Mouse (Mus musculus): ENCODE results near the gene Prdm8.

Prdm8 gene

DNA sequence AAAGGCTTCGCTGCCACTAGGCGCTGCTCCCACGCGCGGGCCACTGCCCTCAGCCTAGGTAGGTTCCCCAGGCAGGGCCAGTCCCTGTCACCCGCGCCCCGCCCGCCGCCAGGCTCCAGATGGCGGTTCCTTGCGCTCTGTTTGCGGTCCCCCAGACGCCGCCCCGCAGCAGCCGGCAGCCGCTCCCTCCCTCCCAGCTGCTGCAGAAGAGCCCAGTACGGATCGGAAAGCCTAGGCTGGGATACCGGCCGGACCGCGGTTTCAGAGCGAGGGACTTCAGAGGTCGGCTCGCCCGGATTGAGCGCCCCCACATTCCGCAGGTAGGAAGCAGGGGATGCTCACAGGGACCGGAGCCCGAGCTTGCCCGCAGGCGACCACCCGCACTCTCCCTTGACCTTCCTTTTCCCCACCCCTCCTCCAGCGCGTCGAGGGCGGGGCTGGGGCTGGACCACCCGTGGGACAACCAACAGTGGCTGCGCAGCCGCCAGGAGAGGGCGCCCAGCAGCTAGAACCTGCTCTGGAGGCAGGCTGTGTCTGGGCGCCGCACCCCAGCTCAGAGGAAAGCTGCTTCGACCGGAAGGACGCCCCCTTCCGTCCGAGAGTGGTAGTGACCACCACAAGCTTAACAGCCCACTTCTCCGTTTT lies at the start of gene Prdm8:
TSS of gene Prdm8 (plus strand) at position 19 of the 645 bp plus-strand sequence.
- DNase-seq, result peak; percentile 81

DNA sequence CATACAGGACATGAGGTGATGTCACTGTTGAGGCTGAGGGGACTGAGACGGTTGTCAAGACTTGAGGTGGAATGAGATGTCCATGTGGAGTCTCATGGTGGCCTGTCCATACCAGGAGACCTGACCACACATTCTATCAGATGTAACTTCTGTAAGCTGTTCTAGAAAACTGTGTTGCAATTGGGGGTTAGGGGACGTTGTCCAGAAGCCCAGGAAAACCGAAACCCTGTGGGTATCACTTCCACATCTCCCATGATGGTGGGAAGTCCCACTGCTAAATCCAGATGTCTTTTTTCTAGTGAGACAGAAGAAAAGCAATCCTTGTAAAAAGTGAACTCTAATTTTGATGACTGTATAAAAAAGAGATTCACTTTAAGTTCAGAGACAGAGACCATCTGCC lies 39.9 kb upstream of the Prdm8 start:
- no peak for DNase-seq

DNA sequence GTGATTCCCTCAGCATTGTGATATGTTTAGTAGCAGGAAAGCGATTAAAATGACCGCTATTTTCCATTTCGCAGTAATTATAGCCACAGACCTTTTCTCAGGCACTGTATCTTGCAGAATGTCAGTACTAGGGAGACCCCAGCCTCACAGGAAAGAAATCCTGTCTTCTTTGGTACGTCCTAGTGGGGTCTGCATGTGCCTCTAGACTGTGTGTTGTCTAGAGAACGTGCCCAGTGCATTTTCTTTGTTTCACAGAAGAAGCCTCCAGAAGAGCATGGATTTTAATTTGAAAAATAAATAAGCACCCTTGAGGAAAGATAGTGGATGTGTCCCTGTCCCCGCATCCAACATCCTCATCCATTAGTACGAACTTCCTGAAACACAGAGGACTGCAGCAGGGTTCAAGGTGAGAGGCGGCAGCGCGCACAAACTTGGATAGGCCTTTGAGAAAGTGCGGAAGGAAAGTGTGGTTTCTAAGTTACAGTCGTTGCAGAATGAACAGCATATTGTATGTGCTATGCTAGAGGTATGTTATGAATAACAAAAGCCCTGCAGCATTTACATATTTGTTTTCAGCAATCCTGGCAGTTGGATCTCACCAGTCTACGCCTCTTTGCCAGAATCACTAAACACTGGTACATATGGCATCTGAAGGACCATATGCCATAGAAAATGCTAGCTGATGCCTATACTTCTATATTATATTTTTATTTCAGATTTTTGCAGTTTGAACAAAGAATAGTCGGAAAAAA lies 28.3 kb upstream of the Prdm8 start:
- peak; percentile 6 for DNase-seq

DNA sequence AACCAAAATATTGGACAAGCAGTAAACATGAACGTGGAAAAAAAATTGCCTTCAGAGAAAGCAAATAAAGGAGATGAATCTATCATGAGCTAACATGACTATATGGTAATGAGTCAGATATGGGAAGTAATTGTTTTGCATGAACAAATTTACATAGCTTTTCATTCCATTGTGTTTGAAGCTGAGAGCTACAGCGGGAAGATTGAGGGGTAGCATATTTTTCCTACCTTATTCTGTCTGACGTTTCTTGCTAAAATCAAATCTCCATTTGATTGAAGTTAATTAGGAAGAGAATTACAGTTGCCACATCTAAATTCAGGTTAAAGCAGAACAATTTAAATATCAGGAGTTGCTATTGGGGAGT lies 27.7 kb upstream of the Prdm8 start:
- no peak for DNase-seq

DNA sequence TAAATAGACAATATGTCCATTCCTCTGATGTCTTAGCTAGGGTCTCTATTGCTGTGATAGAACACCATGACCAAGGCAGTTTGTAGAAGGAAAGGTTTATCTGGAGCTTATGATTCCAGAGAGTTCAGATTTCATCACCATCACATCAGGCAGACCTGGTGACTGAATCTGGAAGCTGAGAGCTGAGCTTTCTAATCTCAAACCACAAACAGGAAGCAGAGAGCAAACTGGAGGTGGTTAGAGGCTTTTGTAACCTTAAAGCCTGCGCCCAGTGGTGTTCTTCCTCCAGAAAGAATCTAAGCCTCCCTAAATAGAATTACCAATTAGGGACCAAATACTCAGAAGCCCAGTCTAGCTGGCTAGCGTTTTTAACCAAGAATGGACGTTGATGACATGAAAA lies 20.1 kb upstream of the Prdm8 start:
- no peak for DNase-seq

DNA sequence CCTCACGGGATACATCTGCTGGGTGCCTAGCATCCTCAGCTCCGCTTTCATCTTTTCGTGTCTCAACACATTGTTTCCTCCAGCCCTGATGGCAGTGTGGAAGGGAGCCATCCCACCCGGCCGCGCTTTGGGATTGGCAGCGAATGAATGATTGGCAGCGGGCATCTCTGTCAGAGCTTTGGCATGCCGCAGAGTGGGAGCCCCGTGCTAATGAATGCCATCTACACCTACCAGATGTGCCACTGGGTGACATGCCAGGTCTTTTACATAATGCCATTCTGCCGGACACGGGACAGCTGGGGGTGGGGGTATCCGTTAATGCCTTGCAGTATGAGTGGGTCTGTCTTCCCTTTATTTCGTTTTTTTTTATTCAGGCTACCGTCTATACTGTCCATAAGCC lies 882 bp upstream of the Prdm8 start:
- no peak for DNase-seq

DNA sequence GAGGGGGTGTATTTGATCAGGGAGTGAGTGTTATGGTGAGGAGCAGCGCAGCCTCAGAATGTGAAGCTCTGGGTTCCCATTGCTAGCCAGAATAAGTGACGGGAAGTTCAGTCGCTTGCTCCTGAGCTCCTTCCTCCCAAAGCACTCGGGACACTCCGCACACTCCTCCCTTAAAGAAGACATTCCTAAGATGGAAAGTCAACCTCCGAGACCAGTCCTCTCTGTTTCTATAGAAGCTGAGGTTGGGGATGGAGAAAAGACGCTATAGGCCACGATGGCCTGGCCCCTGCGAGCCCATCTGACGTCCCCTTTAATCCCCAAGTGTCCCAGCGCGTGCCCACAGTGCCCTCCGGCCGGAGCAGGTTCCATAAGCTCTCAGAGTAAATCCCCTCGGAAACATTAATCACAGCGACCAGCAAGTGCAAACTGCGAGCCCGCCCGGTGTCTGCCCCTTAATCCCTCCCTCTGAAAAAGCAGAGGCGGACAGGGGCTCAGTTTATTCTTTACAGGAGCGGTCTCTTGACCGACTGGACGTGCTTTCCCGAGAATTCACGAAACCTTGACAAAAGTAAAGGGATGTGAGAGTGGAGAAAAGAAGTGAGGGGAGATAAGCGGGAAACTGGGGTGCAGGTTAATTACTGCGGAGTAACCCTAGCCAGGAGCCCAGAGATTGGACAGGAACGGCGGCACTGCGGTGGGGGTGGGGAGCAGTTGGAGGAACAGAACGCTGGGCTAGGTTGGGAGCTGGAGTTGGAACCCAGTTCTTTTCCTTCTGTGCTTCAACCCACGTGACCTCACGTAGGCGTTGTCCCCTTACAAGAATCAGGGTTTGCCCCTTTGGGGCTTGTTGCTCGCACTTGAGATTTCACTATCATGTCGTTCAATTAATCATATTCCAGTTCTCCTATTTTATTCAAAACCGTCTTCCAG lies 1.6 kb downstream of the Prdm8 start:
- DNase-seq, result peak; percentile 18

DNA sequence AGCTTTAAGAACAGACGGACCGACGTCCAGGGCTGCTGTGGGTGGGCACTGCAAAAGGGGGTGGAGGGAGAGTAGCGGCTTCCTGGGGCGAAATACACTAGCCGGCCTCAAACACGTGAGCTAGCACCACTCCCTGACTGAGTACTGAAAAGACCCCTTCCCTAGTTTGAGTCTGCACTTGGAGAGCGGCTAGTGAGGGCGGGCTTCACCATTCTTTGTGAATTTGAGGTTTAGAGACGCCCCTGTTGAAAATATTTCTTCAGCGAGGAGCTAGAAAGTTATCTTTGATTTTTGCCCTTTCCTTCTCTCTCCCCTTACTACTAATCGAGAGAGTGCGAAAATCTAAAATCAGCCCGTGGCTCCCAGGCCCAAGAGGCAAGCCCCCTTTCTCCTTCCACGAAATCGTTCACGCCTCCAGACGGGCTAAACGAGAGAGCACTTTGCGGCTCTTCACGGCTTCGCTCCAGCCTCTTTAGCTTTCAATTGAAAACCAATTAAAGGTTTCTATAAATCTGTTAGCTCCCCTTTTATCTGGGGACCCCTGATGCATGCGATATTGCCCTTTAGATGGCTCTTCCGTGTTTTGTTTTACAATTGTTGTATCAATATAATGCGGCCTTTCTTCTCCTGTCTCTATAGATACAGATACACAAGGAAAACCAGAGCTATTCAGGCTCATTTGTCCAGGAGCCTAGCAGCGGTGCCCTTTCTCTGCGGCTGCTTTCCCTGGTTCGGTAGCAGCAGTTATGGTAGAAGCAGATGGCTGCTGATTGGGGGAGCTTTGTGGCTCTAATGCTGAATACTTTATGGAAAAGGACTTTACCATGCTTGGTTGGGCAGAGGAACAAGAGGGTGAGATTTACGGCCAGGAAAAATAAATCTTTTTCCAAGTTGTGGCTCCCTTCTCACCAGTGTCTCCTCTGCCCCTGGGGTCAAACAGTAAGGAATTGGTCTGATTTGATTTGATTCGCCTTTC lies 2.7 kb downstream of the Prdm8 start:
- DNase-seq, result no peak

DNA sequence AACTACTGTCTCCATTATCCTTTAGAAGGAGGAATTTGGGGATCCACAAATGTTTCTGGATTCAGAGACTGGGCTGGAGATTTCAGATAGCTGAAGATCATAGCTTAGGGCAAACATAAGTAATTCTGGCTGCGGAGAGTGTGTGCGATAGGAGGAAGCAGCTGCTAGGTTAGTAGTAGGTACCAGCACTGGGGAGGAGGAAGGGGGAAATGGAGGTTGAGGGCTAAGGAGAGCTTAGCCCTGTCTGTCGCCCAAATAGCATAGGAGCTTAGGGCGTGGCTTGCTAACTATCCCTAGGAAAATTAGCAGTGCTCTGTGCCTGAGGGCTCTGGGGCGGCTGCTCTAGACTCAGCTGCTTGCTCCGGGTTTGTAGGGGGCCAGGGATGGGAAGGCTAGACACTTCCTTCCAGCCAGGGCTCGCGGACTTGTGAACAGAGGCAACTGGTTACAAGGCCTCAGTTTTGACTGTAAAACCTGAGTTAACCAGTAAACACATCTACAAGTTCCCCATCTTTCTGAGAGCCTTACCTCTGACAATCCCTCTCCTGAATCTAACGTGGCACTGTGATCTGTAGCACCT lies 4.7 kb downstream of the Prdm8 start:
- no peak for DNase-seq

DNA sequence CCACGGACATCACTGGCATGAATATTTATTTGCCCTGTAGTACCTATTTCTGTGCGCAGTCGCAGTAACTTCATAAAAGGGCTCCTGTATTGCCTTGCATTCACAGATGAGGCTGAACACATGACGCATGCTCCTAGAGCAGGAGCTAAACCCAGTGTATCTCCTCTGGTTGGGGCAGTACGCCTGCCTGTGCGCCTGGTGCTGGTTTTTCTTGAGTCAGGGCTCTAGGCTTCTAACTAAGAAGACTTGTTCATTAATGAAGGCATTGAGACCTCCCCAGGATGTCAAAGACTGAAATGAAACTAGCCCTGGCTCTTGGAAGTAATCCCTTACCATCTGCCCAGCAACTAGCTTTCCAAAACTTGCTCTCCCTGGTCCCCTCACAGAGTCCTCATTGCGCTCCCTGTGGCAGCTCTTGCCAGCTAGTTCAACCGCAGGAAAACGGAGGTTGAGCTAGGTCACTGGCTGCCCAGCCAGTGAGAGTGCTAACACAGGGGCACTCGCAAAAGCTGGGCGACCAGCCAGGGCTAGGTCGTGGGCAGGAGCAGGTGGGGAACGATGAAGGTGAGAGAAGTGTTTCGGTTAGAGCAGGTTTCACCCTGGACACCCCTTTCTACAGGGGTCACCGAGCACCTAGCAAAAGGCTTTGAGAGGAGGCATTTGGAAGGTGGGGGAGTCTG lies 5.6 kb downstream of the Prdm8 start:
- DNase-seq, result no peak

DNA sequence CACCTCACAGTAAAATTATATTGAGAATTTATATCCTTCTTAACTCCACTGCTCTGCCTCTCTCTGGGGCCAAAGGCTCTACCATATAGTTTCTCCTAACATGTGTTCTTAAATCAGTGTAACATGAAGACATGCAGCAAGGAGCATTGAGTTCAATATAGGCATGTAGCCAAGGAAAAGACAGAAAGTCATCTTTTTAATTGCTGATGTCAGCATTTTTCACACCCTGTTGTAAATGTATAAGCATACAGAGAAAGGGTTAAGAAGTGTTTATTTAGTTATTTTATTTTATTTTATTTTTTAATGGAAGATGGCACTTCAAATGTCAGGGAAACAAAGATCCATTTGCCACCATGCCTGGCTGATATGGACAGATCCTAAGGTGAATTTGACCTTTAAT lies 6.7 kb downstream of the Prdm8 start:
- DNase-seq, result no peak

DNA sequence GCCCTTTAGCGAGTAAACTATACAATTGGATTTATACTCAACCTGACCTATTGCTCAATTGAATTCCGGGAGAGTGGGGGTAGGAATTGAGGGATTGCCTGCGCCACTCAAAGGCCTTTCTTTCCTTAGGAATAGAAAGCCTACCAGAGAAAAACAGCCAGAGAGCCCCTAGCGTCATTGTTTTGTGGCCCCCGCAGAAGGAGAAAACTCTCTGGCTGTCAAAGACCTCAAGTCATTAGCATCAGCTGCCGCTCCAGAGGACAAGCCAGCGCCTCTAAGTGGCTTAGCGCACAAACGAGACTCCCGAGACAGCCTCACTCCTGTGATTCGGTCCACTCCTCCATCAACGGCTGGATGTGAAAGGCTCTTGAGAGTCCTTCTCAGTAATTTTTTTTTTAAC lies 12.6 kb downstream of the Prdm8 start:
- DNase-seq, result peak; percentile 23

DNA sequence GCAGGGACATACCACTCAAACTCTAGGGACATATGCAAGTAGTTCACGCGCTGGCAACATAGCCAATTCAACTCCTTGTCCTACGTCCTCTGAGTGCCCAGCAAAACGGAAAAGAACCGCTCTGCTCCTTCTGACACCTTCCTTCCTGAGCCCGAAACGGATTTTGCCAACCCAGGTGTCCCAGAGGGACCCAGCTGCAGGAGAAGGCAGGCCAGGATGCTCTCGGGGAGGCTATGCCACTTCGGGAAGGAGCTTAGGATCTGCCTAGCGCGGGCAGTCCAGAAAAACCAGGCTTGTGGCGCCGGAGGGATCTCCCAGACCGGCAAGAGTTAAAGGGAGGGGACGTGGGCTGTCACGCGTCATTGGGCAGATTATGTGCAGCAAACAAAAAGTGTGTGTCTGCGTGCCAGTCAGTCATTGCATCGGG lies 13.5 kb downstream of the Prdm8 start:
- DNase-seq, result peak; percentile 73

DNA sequence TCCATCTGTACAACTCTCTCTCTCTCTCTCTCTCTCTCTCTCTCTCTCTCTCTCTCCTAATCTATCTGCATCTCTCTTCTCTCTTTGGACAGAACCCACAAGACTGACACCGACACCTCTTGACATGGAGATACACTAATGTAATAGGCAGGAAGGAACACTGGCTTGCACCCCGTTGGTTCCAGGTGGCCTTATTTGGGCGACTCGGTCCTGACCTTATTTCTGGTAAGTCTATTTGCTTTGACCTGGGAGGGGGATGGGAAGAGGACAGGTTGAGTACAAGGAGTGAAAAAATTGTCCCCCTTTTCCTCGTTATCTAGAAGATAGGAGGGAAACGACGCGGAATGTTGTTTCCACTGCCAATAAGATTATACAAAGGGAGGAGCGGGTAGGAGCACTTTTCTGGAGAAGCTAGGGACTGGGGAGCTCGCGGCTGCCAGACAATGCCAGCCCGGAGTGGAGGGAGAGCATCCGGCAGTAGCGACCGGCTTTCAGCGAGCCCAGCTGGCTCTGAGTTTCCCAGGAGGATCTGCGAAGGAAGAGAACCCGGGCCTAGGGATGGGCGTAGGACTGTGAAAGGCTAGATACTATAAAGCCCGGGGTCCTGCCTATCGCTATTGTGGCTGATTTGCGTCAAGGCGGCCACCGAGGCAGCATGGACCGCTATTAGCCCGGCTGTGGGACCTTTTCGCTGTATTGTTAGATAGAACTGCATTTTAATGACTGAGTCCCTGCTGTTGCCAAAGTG lies 14.1 kb downstream of the Prdm8 start:
- peak; percentile 28 for DNase-seq

DNA sequence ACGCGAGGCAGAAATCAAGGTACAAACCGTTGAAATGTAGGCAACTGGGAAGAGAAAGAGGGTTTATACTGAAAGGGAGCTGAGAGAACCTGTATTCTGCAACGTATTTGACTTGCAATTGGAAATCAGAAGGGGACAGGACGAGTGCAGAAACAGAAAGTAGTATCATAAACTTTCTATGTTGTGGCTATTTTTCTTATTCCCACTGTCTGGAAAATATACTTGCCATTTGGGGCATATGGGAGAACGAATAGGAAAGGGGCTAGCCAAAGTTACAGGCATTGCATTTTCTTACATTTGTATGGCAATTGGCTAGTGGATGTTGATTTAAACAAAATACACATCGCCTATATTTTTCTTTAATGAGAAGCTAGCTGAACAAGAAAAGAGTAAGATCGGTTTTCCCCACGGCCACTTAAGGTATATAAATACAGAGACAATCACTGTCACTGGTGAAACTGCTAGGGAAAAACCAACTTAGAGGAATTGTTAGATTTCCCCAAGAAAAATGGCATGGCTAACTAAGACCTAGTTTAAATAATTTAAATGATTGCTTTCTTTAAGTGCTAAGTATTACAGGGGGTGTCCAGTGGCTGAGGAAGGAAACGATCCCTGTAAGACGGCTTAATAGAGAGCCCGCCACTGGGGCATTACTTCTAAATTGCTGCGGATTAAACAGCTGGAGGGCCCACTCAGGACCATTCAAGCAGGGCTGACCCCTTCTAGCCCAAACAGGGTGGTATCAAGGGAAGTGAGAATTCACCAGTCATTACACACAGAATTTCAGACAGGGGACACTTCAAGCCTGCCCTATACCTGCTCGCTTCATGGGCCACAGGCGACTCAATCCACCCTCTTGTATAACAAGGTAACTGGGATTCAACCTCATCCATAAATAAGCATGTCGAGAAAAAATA lies 14.9 kb downstream of the Prdm8 start:
- no peak for DNase-seq

DNA sequence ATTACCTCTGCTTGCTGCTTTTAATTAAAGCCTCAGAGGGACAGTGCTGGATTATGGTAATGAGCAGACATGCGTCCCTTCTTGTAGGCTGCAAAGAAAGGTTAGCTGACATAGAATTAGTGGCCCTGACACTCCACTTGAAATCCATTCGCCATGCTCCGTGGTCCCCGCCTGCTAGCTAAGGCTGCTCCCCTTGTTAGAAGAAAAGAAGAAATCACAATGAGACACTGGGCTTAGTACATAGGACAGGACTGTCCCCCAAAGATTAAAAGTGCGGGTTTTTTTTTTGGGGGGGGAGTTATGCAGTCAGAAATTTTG lies 15.6 kb downstream of the Prdm8 start:
- no peak for DNase-seq

DNA sequence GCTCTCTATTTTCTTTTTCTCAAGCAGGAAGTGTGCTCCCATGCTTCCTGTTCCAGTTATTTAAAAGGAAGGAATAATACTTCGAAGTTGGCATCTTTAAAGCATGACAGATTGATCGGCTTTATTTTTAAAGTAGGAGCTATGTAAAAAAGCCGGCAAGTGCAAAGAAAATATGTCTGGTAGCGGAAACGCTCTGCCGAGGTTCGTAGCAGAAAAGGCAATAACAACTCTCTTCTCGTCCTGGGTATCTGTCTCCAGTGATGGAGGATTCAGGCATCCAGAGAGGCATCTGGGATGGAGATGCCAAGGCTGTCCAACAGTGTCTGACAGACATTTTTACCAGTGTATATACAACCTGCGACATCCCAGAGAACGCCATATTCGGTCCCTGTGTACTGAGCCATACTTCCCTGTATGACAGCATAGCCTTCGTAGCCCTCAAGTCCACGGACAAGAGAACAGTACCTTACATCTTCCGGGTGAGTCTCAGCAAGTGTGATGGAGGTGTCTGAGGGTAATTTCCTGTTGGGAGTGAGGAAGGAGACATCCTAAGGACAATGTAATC lies 16.1 kb downstream of the Prdm8 start:
- DNase-seq, result peak; percentile 19

DNA sequence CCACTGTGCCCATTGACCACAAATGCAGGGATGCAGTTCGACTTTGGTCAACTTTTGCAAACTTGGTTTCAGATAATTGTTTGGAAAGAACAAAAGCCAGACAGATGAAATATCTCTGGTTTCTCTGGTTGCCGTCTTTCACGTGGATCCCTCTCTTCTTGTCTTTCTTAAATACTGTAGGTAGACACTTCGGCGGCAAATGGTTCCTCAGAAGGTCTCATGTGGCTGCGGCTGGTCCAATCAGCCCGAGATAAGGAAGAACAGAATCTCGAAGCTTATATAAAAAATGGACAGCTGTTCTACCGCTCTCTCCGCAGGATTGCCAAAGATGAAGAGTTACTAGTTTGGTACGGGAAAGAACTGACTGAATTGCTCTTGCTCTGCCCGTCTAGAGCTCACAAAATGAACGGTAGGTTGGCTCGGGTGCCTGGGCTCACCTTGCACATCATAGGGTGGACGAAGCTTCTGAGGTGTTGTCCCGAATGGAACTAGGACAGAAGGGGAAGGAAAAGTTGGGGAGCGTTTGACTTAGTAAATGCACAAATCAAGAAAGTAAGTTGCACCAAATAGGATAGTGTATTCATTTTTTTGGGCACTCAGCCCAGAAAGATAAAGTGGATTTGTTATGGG lies 17.4 kb downstream of the Prdm8 start:
- DNase-seq, result peak; percentile 17

All from right cerebral cortex, adult 18-20 months (tissue).